Mouse (Mus musculus): Measurements from ENCODE around the gene Med28. TPM values are rescaled to one million over a fixed set of nuclear protein-coding genes. Genes with fewer than 3 reads are reported as not detected.

The Med28 gene
- total RNA-seq, 1 experiment, result 122 TPM

DNA sequence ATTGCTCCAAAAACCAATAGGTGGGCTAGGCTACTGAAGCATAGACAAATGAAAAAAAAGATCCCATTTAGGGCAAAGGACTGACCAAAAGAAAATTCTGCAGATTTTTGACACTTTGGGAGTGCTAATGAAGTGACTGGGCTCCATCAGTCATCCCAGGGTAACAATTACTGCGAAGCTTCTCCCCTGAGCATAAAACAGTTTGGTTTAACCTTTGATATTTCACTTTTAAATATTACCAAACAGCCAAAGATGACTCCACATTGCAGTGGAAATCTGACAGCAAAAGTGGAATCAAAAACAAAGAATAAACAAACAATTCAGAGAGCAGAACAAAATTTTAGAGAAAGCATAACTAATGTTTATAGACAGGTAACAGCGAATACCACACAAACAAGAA lies 38.9 kb upstream of the Med28 start:
- no peaks in the 10 kb centered on the region for H3K4me1 ChIP-seq (ENCODE audit: control insufficient read depth in 2 of 2, insufficient read depth in 2 of 2, low read length in 2 of 2, poor library complexity in 1 of 2)
- H3K27ac ChIP-seq (ENCODE audit: insufficient read depth, low read depth, low read length, poor library complexity, severe bottlenecking), result no peak overlapping the region
- TF ChIP-seq CHD2 (IDR thresholded peaks at IDR 0.05; ENCODE audit: low read depth, low read length) (no peak), ZC3H11A (IDR thresholded peaks at IDR 0.05; ENCODE audit: borderline replicate concordance, low read depth, low read length) (no peak), MAFK (IDR thresholded peaks at IDR 0.05; ENCODE audit: insufficient read depth, low read depth, low read length) (no peak), ZNF384 (IDR thresholded peaks at IDR 0.05; ENCODE audit: low read depth, low read length) (no peak), HCFC1 (IDR thresholded peaks at IDR 0.05; ENCODE audit: borderline replicate concordance, insufficient read depth, low read length) (no peak)
- no peak for DNase-seq (ENCODE audit: low read depth, low spot score)
- no peaks in the 10 kb centered on the region for H3K9me3 ChIP-seq (ENCODE audit: control insufficient read depth, insufficient read depth, low read depth, low read length)
- H3K4me3 ChIP-seq (ENCODE audit: insufficient read depth in 1 of 2, low read depth in 1 of 2, low read length in 2 of 2, poor library complexity in 1 of 2, severe bottlenecking in 1 of 2), result no peak overlapping the region
- H3K36me3 ChIP-seq (ENCODE audit: control insufficient read depth, insufficient read depth, low read length, poor library complexity, severe bottlenecking), result no peaks in the 10 kb centered on the region
- in situ Hi-C loops (cut with MboI; ENCODE audit: low sequenced_read_pairs in 2 of 2, unreplicated experiment in 2 of 2), result no loop called here
- no peak overlapping the region for H3K9ac ChIP-seq (ENCODE audit: insufficient read depth, low read depth, low read length, poor library complexity, severe bottlenecking)

DNA sequence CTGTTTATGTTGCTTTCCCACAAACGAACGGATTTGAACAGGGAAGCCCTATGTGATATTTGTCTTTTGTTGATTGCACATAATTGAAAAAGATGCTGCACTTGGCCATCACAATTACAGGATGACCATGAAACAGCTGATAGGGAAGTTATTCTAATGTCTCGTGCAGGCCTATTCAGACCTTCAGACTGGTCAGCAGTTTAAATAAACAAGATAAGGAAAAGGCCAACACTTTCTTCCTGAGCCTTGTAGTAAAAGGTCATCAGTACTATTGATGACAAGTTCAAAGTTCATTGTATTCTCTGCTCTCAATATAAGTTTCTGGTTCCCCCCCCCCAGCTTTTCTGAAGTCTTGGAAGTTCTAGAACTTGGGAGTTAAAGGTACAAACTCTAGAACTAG lies 37.4 kb upstream of the Med28 start:
- no peaks in the 10 kb centered on the region for H3K9me3 ChIP-seq (ENCODE audit: control insufficient read depth, insufficient read depth, low read depth, low read length)
- TF ChIP-seq ZNF384 (IDR thresholded peaks at IDR 0.05; ENCODE audit: low read depth, low read length) (no peak), CHD2 (IDR thresholded peaks at IDR 0.05; ENCODE audit: low read depth, low read length) (no peak), ZC3H11A (IDR thresholded peaks at IDR 0.05; ENCODE audit: borderline replicate concordance, low read depth, low read length) (no peak), HCFC1 (IDR thresholded peaks at IDR 0.05; ENCODE audit: borderline replicate concordance, insufficient read depth, low read length) (no peak), MAFK (IDR thresholded peaks at IDR 0.05; ENCODE audit: insufficient read depth, low read depth, low read length) (no peak)
- no peaks in the 10 kb centered on the region for H3K4me1 ChIP-seq (ENCODE audit: control insufficient read depth in 2 of 2, insufficient read depth in 2 of 2, low read length in 2 of 2, poor library complexity in 1 of 2)
- no peak overlapping the region for H3K4me3 ChIP-seq (ENCODE audit: insufficient read depth in 1 of 2, low read depth in 1 of 2, low read length in 2 of 2, poor library complexity in 1 of 2, severe bottlenecking in 1 of 2)
- DNase-seq (ENCODE audit: low read depth, low spot score), result no peak
- in situ Hi-C loops (cut with MboI; ENCODE audit: low sequenced_read_pairs in 2 of 2, unreplicated experiment in 2 of 2), result no loop called here
- H3K27ac ChIP-seq (ENCODE audit: insufficient read depth, low read depth, low read length, poor library complexity, severe bottlenecking), result no peak overlapping the region
- no peaks in the 10 kb centered on the region for H3K36me3 ChIP-seq (ENCODE audit: control insufficient read depth, insufficient read depth, low read length, poor library complexity, severe bottlenecking)
- H3K9ac ChIP-seq (ENCODE audit: insufficient read depth, low read depth, low read length, poor library complexity, severe bottlenecking), result no peak overlapping the region

GRCm38 (mm10) chr5:45483654-45484053 lies 36.4 kb upstream of the Med28 start:
- H3K9me3 ChIP-seq (ENCODE audit: control insufficient read depth, insufficient read depth, low read depth, low read length), result no peaks in the 10 kb centered on the region
- TF ChIP-seq ZC3H11A (IDR thresholded peaks at IDR 0.05; ENCODE audit: borderline replicate concordance, low read depth, low read length) (no peak), HCFC1 (IDR thresholded peaks at IDR 0.05; ENCODE audit: borderline replicate concordance, insufficient read depth, low read length) (no peak), CHD2 (IDR thresholded peaks at IDR 0.05; ENCODE audit: low read depth, low read length) (no peak), MAFK (IDR thresholded peaks at IDR 0.05; ENCODE audit: insufficient read depth, low read depth, low read length) (no peak), ZNF384 (IDR thresholded peaks at IDR 0.05; ENCODE audit: low read depth, low read length) (no peak)
- H3K36me3 ChIP-seq (ENCODE audit: control insufficient read depth, insufficient read depth, low read length, poor library complexity, severe bottlenecking), result no peaks in the 10 kb centered on the region
- no peak overlapping the region for H3K9ac ChIP-seq (ENCODE audit: insufficient read depth, low read depth, low read length, poor library complexity, severe bottlenecking)
- no peak for DNase-seq (ENCODE audit: low read depth, low spot score)
- in situ Hi-C loops (cut with MboI; ENCODE audit: low sequenced_read_pairs in 2 of 2, unreplicated experiment in 2 of 2), result no loop called here
- no peak overlapping the region for H3K27ac ChIP-seq (ENCODE audit: insufficient read depth, low read depth, low read length, poor library complexity, severe bottlenecking)
- H3K4me3 ChIP-seq (ENCODE audit: insufficient read depth in 1 of 2, low read depth in 1 of 2, low read length in 2 of 2, poor library complexity in 1 of 2, severe bottlenecking in 1 of 2), result no peak overlapping the region
- no peaks in the 10 kb centered on the region for H3K4me1 ChIP-seq (ENCODE audit: control insufficient read depth in 2 of 2, insufficient read depth in 2 of 2, low read length in 2 of 2, poor library complexity in 1 of 2)

GRCm38 (mm10) chr5:45491776-45492175 lies 28.3 kb upstream of the Med28 start:
- Histone ChIP-seq H3K27ac (ENCODE audit: insufficient read depth, low read depth, low read length, poor library complexity, severe bottlenecking) (no peak overlapping the region), H3K9me3 (ENCODE audit: control insufficient read depth, insufficient read depth, low read depth, low read length) (no peaks in the 10 kb centered on the region), H3K9ac (ENCODE audit: insufficient read depth, low read depth, low read length, poor library complexity, severe bottlenecking) (no peak overlapping the region), H3K36me3 (ENCODE audit: control insufficient read depth, insufficient read depth, low read length, poor library complexity, severe bottlenecking) (peaks cover 5% of the 10 kb centered on the region), H3K4me3 (ENCODE audit: insufficient read depth in 1 of 2, low read depth in 1 of 2, low read length in 2 of 2, poor library complexity in 1 of 2, severe bottlenecking in 1 of 2) (no peak overlapping the region), H3K4me1 (ENCODE audit: control insufficient read depth in 2 of 2, insufficient read depth in 2 of 2, low read length in 2 of 2, poor library complexity in 1 of 2) (peaks cover 5% of the 10 kb centered on the region in 2 experiments)
- TF ChIP-seq ZC3H11A (IDR thresholded peaks at IDR 0.05; ENCODE audit: borderline replicate concordance, low read depth, low read length) (no peak), CHD2 (IDR thresholded peaks at IDR 0.05; ENCODE audit: low read depth, low read length) (no peak), ZNF384 (IDR thresholded peaks at IDR 0.05; ENCODE audit: low read depth, low read length) (no peak), HCFC1 (IDR thresholded peaks at IDR 0.05; ENCODE audit: borderline replicate concordance, insufficient read depth, low read length) (no peak), MAFK (IDR thresholded peaks at IDR 0.05; ENCODE audit: insufficient read depth, low read depth, low read length) (no peak)
- no peak for DNase-seq (ENCODE audit: low read depth, low spot score)
- in situ Hi-C loops (cut with MboI; ENCODE audit: low sequenced_read_pairs in 2 of 2, unreplicated experiment in 2 of 2), result no loop called here
